Mouse (Mus musculus): ENCODE measurements around the gene Cdc40. TPM values are rescaled to one million over a fixed set of nuclear protein-coding genes. Genes with fewer than 3 reads are reported as not detected.

Cdc40 gene
- total RNA-seq, 2 experiments from 2014 or later: 11.1 to 11.8 TPM

Other genes with a start within 250 kb of the Cdc40 start
- 1 to 10 TPM; 1.1 to 2.2 TPM for gene Mettl24, start 200.0 kb downstream of the Cdc40 start, total RNA-seq (2021)
- gene Wasf1, start 164 bp upstream of the Cdc40 start, total RNA-seq (2021): 1 to 10 TPM; 2.0 to 2.6 TPM
- gene Gpr6, start 189.0 kb upstream of the Cdc40 start, total RNA-seq (2021): not detected

Data from gastrocnemius, postnatal 10 days (tissue).